Mouse (Mus musculus) thymus, postnatal 4 days (tissue): ENCODE results near the gene Mfap4.

Source experiments
- DNase-seq: peaks from one replicate; pipeline ENCODE4 v3.0.0; 2021

Mfap4 gene

GRCm38 (mm10) chr11:61483226-61483845 lies 1.9 kb upstream of the Mfap4 start:
- no peak for DNase-seq

GRCm38 (mm10) chr11:61484256-61484612 lies 997 bp upstream of the Mfap4 start:
- no peak for DNase-seq

- DNase-seq, result no peak
Measured at GRCm38 (mm10) chr11:61485541-61486457, 568 bp downstream of the Mfap4 start.

- DNase-seq, result no peak
Measured at GRCm38 (mm10) chr11:61486458-61487219, 1.4 kb downstream of the Mfap4 start.

GRCm38 (mm10) chr11:61487401-61487800 lies 2.2 kb downstream of the Mfap4 start:
- no peak for DNase-seq

- DNase-seq, result no peak
Measured at GRCm38 (mm10) chr11:61487936-61488335, 2.7 kb downstream of the Mfap4 start.

- no peak for DNase-seq
Measured at GRCm38 (mm10) chr11:61489085-61489484, 3.9 kb downstream of the Mfap4 start.

GRCm38 (mm10) chr11:61489874-61490273 lies 4.6 kb downstream of the Mfap4 start:
- no peak for DNase-seq

GRCm38 (mm10) chr11:61490944-61491520 lies 5.8 kb downstream of the Mfap4 start:
- no peak for DNase-seq

GRCm38 (mm10) chr11:61492749-61493401 lies 7.6 kb downstream of the Mfap4 start:
- no peak for DNase-seq

- DNase-seq, result peak; percentile 62
Measured at GRCm38 (mm10) chr11:61493525-61494128, 8.4 kb downstream of the Mfap4 start.

GRCm38 (mm10) chr11:61494129-61494997 lies 9.1 kb downstream of the Mfap4 start, which contains the start of gene Mapk7:
Mapk7 (minus strand) TSS chr11:61494406.
- DNase-seq, result peak; percentile 97

- DNase-seq, result no peak
Measured at GRCm38 (mm10) chr11:61495528-61495927, 10.3 kb downstream of the Mfap4 start.

- no peak for DNase-seq
Measured at GRCm38 (mm10) chr11:61497490-61497889, 12.3 kb downstream of the Mfap4 start.

- no peak for DNase-seq
Measured at GRCm38 (mm10) chr11:61498736-61499504, 13.7 kb downstream of the Mfap4 start.

GRCm38 (mm10) chr11:61503933-61504332 lies 18.7 kb downstream of the Mfap4 start:
- no peak for DNase-seq

GRCm38 (mm10) chr11:61504713-61505257 lies 19.6 kb downstream of the Mfap4 start, which contains the start of gene B9d1:
B9d1 (plus strand) TSS chr11:61505144.
- peak; percentile 94 for DNase-seq

GRCm38 (mm10) chr11:61514953-61515352 lies 29.7 kb downstream of the Mfap4 start:
- peak; percentile 67 for DNase-seq

GRCm38 (mm10) chr11:61517971-61518370 lies 32.7 kb downstream of the Mfap4 start:
- DNase-seq, result no peak

- no peak for DNase-seq
Measured at GRCm38 (mm10) chr11:61518871-61519270, 33.6 kb downstream of the Mfap4 start.
